Mouse (Mus musculus) megakaryocyte, adult 5-6 weeks (primary cell): ENCODE measurements around the gene Zcchc12. TPM values are rescaled to one million over a fixed set of nuclear protein-coding genes. Genes with fewer than 3 reads are reported as not detected.
A peak's percentile ranks its signal among the peaks of the same experiment; 100 is the strongest.

Experiments used
- ATAC-seq: 2 replicates; pipeline ENCODE4 v1.8.0; 2016; ENCODE audit warnings: mild to moderate bottlenecking, inconsistent platforms; ENCODE audit not compliant: poor library complexity, severe bottlenecking
- total RNA-seq, 2 experiments: library from RNA; stranded (forward) in 1 of 2; stranded (reverse) in 1 of 2; fragments of 153-499, 151-499 nt in 1 of 2; fragments of 221-1000, 200-1000 nt in 1 of 2; gene quantifications; 2 replicates each; pipeline versions ENCODE4 v1.2.3 to v1.2.4; 2015 to 2017

Gene Zcchc12
- total RNA-seq (2015): not detected in 2 replicates
- not detected in 2 replicates for total RNA-seq (2017)

- ATAC-seq: no peak
Measured at GRCm38 (mm10) chrX:36195736-36196525, at the start of gene Zcchc12. Zcchc12 (plus strand) TSS chrX:36195904.

DNA sequence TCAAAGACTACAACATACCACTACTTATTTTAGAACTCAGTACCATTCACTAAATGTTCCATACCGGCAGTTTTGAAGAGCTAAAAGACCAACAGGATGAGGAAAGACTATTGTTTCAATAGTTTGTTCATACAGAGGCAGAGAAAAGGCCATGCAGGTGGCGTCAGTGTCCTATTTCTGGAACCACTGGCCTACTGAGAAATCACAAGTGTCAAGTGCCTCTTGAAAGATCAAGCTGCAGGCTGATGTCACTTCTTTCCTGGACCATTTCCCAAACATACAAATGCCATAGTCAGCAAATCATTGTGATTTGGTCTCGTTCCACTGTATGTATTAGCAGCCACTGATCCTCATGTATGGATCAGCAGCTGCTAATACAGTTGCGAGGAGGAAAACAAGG, 49.0 kb upstream of the Zcchc12 start:
- ATAC-seq: no peak

GRCm38 (mm10) chrX:36150100-36150499, 45.6 kb upstream of the Zcchc12 start:
- no peak for ATAC-seq

DNA sequence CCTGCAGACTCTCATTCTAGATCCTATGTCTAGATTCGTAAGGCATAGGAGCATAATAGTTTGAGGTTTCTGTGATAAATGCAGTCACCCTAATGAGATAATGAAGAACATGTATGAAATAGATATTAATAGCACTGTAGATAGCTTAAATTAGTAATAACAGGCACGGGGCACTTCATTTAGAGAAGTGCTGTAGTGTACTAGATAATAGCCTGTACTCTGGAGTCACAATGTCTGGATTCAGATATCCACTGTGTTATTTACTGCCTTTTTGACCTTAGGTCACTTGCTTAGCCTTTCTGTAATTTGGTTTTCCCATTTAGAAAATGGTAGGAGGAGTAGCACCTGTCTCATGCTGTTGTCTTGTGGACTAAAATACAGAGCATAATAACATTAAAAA, 39.0 kb upstream of the Zcchc12 start:
- no peak for ATAC-seq

GRCm38 (mm10) chrX:36161567-36161966, 34.1 kb upstream of the Zcchc12 start:
- no peak for ATAC-seq

DNA sequence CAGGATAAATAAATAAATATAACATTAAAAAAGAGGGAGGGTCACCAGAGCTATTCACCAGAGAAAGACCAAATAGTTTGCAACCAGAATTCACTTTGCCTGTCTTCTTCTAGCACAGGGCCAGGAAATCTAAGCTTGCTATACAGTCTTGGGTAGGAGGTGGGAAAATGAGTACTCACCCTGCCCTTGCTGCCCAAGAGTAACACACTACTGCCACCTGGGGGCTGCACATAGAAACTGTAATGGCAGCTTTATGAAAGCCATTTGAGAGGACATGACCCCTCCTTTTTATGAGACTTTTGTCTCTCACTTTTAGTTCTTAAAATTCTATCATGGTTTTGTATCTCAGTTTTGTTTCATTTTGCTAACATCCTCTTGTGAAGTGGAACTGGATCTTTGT, 12.1 kb upstream of the Zcchc12 start:
- ATAC-seq: peak; percentile 72

DNA sequence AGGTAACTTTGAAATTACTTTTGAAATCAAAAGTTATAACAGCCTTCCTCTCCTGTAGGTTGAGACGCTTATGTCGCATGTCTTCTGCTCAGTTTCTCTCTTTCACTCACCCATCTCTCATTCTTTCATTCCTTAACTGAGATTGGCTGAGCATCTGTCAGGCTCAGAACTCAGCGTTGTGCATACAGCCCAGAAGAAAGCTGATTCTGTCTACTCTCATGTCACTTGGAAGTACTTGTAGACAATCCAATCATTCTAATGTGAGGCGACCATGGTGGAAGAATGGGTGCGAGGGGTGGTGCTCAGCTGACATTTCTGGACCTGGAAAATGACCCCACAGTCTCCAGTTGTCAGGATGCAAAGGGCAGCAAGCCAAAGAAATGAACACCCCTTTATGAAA, 9.7 kb upstream of the Zcchc12 start:
- no peak for ATAC-seq

GRCm38 (mm10) chrX:36186443-36186842, 9.3 kb upstream of the Zcchc12 start:
- no peak for ATAC-seq

- ATAC-seq: no peak
Measured at GRCm38 (mm10) chrX:36193951-36194350, 1.8 kb upstream of the Zcchc12 start.

DNA sequence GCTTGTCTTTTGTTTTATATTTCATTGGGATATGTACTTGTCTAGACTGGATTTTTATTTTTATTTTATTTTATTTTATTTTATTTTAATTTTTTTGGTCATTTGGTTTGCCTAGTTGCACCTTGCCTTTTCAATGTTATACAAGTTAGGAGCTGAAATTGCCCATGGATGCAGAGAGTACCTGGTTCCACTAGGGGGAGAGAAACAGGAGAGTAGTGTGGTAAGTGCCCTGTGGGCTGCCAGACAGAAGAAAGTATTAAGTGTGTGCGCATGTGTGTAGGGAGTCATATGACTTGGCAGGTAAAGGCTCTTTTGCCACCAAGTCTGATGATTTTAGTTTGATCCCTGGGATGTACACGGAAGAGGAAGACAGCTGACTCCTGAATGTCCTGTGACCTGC, 13.8 kb downstream of the Zcchc12 start:
- no peak for ATAC-seq

DNA sequence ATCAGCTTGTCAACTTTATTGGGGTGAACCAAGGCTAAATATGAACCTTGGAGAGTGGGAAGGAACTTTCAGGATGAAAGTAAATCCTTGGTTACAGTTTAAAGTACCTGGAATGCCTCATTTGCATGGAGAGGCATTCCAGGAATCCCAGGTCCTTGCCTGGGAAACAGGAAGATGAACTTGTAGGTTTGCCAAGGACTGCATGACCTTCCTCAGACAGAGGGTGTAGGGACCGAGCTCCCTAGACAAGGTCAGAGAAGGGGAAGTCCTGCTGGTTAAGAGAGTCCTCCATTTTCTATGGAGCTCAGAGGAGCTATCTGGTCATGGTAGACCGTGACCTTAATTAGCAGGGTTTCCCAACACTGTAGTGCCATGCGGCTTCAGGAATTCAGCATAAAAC, 15.5 kb downstream of the Zcchc12 start:
- no peak for ATAC-seq

GRCm38 (mm10) chrX:36221366-36221765, 25.7 kb downstream of the Zcchc12 start:
- ATAC-seq: no peak

GRCm38 (mm10) chrX:36225777-36226176, 30.1 kb downstream of the Zcchc12 start:
- 0 out of 2 replicates have a peak, but pooled peaks have one; percentile 52 for ATAC-seq

GRCm38 (mm10) chrX:36226577-36226976, 30.9 kb downstream of the Zcchc12 start:
- ATAC-seq: peak; percentile 56; the same call in 1 of the 2 replicates

- ATAC-seq: no peak
Measured at GRCm38 (mm10) chrX:36228861-36229260, 33.2 kb downstream of the Zcchc12 start.

DNA sequence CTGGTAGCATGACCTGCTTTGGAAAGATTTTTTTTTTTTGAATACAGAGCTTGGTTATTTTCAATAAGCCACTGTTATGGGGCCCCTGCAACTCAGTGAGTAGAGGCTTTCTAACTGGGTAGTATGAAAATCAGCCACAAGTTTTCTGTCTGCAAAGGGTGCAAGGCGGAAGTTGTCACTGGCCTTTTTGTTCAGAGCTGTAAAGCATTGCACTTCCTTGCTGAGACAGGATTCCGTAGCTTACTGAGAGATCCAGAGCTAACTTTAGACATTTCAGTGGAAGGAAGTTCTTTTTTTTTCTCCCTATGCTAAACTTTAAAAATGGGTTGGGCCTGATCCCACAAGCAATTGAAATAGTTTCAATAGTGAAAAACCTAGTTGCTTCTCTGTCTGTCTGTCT, 33.6 kb downstream of the Zcchc12 start:
- ATAC-seq: peak; percentile 30; the same call in 1 of the 2 replicates

- no peak for ATAC-seq
Measured at GRCm38 (mm10) chrX:36235652-36236051, 39.9 kb downstream of the Zcchc12 start.

Other genes with a start within 250 kb of the Zcchc12 start
- 35.5 and 36.7 TPM in 2 replicates for gene Il13ra1, start 83.8 kb upstream of the Zcchc12 start, total RNA-seq (2015)
- gene Il13ra1, start 83.8 kb upstream of the Zcchc12 start, total RNA-seq (2017): 33.8 and 34.1 TPM in 2 replicates
- 10.9 and 11.1 TPM in 2 replicates for gene Lonrf3, start 132.4 kb downstream of the Zcchc12 start, total RNA-seq (2015)
- 23.8 and 25.8 TPM in 2 replicates for gene Lonrf3, start 132.4 kb downstream of the Zcchc12 start, total RNA-seq (2017)
- not detected in 2 replicates for gene Gm6268, start 205.4 kb downstream of the Zcchc12 start, total RNA-seq (2015)
- not detected in 2 replicates for gene Gm6268, start 205.4 kb downstream of the Zcchc12 start, total RNA-seq (2017)